Mouse (Mus musculus) embryonic facial prominence, embryonic 14.5 days (tissue): ENCODE results near the gene Mal. TPM values are rescaled to one million over a fixed set of nuclear protein-coding genes. Genes with fewer than 3 reads are reported as not detected.

ENCODE experiments used
- ATAC-seq: fragments of 200-750 bp; cut with Nextera tagmentation; 2 replicates; pipeline ENCODE4 v1.8.0; 2017; ENCODE audit warnings: low read depth, moderate number of reproducible peaks, moderate TSS enrichment
- DNase-seq: peaks from one replicate; pipeline ENCODE4 v3.0.0-alpha.2; 2015; ENCODE audit warnings: low spot score
- H3K27ac ChIP-seq: fragments of 300-500 bp; sonication (generic); replicated peaks from 2 replicates; pipeline ENCODE4 v1.5.1; 2014; ENCODE audit warnings: low read depth, mild to moderate bottlenecking, low read length, moderate library complexity
- H3K27me3 ChIP-seq: fragments of 300-500 bp; sonication (generic); replicated peaks from 2 replicates; pipeline ENCODE4 v1.6.1; 2014; ENCODE audit warnings: low read length; ENCODE audit not compliant: control insufficient read depth, insufficient read depth
- H3K36me3 ChIP-seq: fragments of 300-500 bp; sonication (generic); 2 replicates; pipeline ENCODE4 v1.6.1; 2014; ENCODE audit warnings: low read length, mixed read lengths; ENCODE audit not compliant: control insufficient read depth, insufficient read depth
- H3K4me1 ChIP-seq: fragments of 300-500 bp; sonication (generic); 2 replicates; pipeline ENCODE4 v1.6.1; 2014; ENCODE audit warnings: antibody characterized with exemption, low read length; ENCODE audit not compliant: control insufficient read depth, insufficient read depth
- H3K4me2 ChIP-seq: fragments of 300-500 bp; sonication (generic); 2 replicates; pipeline ENCODE4 v1.6.1; 2014; ENCODE audit warnings: low read depth, mild to moderate bottlenecking, low read length, moderate library complexity, mixed read lengths
- H3K4me3 ChIP-seq: fragments of 300-500 bp; sonication (generic); 2 replicates; pipeline ENCODE4 v1.5.1; 2014; ENCODE audit warnings: low read depth, mild to moderate bottlenecking, low read length
- H3K9ac ChIP-seq: fragments of 300-500 bp; sonication (generic); 2 replicates; pipeline ENCODE4 v1.6.1; 2014; ENCODE audit warnings: low read depth, mild to moderate bottlenecking, low read length, moderate library complexity, mixed read lengths
- H3K9me3 ChIP-seq: fragments of 300-500 bp; sonication (generic); 2 replicates; pipeline ENCODE4 v1.6.1; 2016; ENCODE audit warnings: low read length; ENCODE audit not compliant: control insufficient read depth
- WGBS: fragments of 180-500 bp; shearing (Covaris S2); extraction: QIAGEN DNeasy Blood & Tissue Kit; methylation state at CpG from one replicate; pipeline ENCODE4 v1.1.7; 2014; 5-methylcytosine and 5-hydroxymethylcytosine counted together
- polyA plus RNA-seq: library from polyadenylated mRNA; unstranded; fragments of >200 nt; fragmentation: Nextera tagmentation; extraction: Ambion mirVana; gene quantifications from 2 replicates; pipeline ENCODE4 v1.2.1, GENCODE M21; 2014

The Mal gene
- polyA plus RNA-seq, 1 experiment from 2014 or later = 33.6 TPM

GRCm38 (mm10) chr2:127586694-127587513, 69.6 kb downstream of the Mal start, which contains the start of the genes Zfp661 and Mrps5:
Gene Zfp661, minus strand, starts transcription at chr2:127587094.
Gene Mrps5, plus strand, starts transcription at chr2:127587222.
- peaks cover 5% of the 10 kb centered on the region; the same call in 1 of the 2 replicates for H3K36me3 ChIP-seq
- peak; percentile 71 for DNase-seq
- WGBS = 5% methylated on average over 28 of the region's 39 CpGs

GRCm38 (mm10) chr2:127584436-127584858, 72.0 kb downstream of the Mal start:
- no peak overlapping the region for H3K27ac ChIP-seq
- H3K4me3 ChIP-seq = peak overlapping the region; percentile 75
- DNase-seq = peak; percentile 97
- no peaks in the 10 kb centered on the region for H3K36me3 ChIP-seq
- peaks cover 23% of the 10 kb centered on the region for H3K4me1 ChIP-seq
- no peaks in the 10 kb centered on the region for H3K27me3 ChIP-seq
- H3K9ac ChIP-seq = peak overlapping the region; percentile 76
- peak overlapping the region; percentile 81 for H3K4me2 ChIP-seq
- ATAC-seq = peak; percentile 89
- no peaks in the 10 kb centered on the region for H3K9me3 ChIP-seq
- WGBS = under 1% methylated on average over 23 of the region's 24 CpGs

More at GRCm38 (mm10) chr2:127586694-127587513, 69.6 kb downstream of the Mal start, which contains the start of the genes Zfp661 and Mrps5:
- Histone ChIP-seq H3K27ac (peak within 1 kb of the TSS; percentile 91), H3K4me1 (peaks cover 23% of the 10 kb centered on the region), H3K9ac (peak within 1 kb of the TSS; percentile 91), H3K9me3 (no peaks in the 10 kb centered on the region), H3K4me3 (peak within 1 kb of the TSS; percentile 89), H3K27me3 (no peaks in the 10 kb centered on the region), H3K4me2 (peak within 1 kb of the TSS; percentile 71)
- peak; percentile 88 for ATAC-seq

Other genes starting within 250 kb of the Mal start
- 0.26 and 0.39 TPM in 2 replicates for gene Gpat2, start 231.5 kb downstream of the Mal start, polyA plus RNA-seq
- gene Fahd2a, start 212.1 kb downstream of the Mal start, polyA plus RNA-seq = 16.6 and 19.3 TPM in 2 replicates
- gene Kcnip3, start 134.6 kb downstream of the Mal start, polyA plus RNA-seq = 5.6 and 6.1 TPM in 2 replicates
- 3.3 and 4.1 TPM in 2 replicates for gene Prom2, start 115.2 kb downstream of the Mal start, polyA plus RNA-seq
- 4.0 and 5.1 TPM in 2 replicates for gene Zfp661, start 69.6 kb downstream of the Mal start, polyA plus RNA-seq
- 109 and 113 TPM in 2 replicates for gene Mrps5, start 69.5 kb downstream of the Mal start, polyA plus RNA-seq
- 14.0 and 17.8 TPM in 2 replicates for gene Mall, start 73.2 kb upstream of the Mal start, polyA plus RNA-seq
- 27.4 and 28.3 TPM in 2 replicates for gene Nphp1, start 132.2 kb upstream of the Mal start, polyA plus RNA-seq
- gene Mtln, start 135.8 kb upstream of the Mal start, polyA plus RNA-seq = 38.4 and 42.2 TPM in 2 replicates
- 16.8 and 18.9 TPM in 2 replicates for gene Bub1, start 175.2 kb upstream of the Mal start, polyA plus RNA-seq
- 0.12 and 0.24 TPM in 2 replicates for gene Acoxl, start 182.2 kb upstream of the Mal start, polyA plus RNA-seq